Mouse (Mus musculus) adrenal gland, postnatal 4 days (tissue): Measurements from ENCODE around the gene Tsr2. TPM values are rescaled to one million over a fixed set of nuclear protein-coding genes. Genes with fewer than 3 reads are reported as not detected.

Experiments
- DNase-seq, 2 experiments: peaks; one replicate each; pipeline ENCODE4 v3.0.0; 2021 to 2022; ENCODE audit warnings: low spot score in 2 of 2, mixed read lengths in 2 of 2
- total RNA-seq, 2 experiments: library from RNA; stranded (reverse); gene quantifications; 2 replicates each; pipeline ENCODE4 v1.2.3; 2021

The Tsr2 gene
- total RNA-seq, 2 experiments from 2014 or later: 34.6 to 37.8 TPM

- no peak for DNase-seq
Observed at GRCm38 (mm10) chrX:151047431-151048058, 48.8 kb downstream of the Tsr2 start.

GRCm38 (mm10) chrX:151046777-151047430 lies 49.4 kb downstream of the Tsr2 start:
- peak; percentile 46 to 66 for DNase-seq

GRCm38 (mm10) chrX:151046321-151046720 lies 50.0 kb downstream of the Tsr2 start:
- no peak for DNase-seq

GRCm38 (mm10) chrX:151045850-151046249 lies 50.5 kb downstream of the Tsr2 start, which contains the start of gene Fgd1:
Fgd1 (plus strand) TSS chrX:151046150.
- DNase-seq: no peak

GRCm38 (mm10) chrX:151041223-151041622 lies 55.1 kb downstream of the Tsr2 start:
- DNase-seq: no peak

Other genes starting within 250 kb of the Tsr2 start
- 10 to 100 TPM; 62.4 to 75.3 TPM for gene Gnl3l, start 79.2 kb downstream of the Tsr2 start, total RNA-seq
- 10 to 100 TPM; 30.9 to 32.7 TPM for gene Fgd1, start 50.4 kb downstream of the Tsr2 start, total RNA-seq
- 1 to 10 TPM; 3.8 TPM for gene Wnk3, start 101.5 kb upstream of the Tsr2 start, total RNA-seq
- gene Fam120c, start 247.6 kb upstream of the Tsr2 start, total RNA-seq: 10 to 100 TPM; 12.8 to 15.3 TPM